Mouse (Mus musculus): ENCODE data around the gene Zfp148.

DNA sequence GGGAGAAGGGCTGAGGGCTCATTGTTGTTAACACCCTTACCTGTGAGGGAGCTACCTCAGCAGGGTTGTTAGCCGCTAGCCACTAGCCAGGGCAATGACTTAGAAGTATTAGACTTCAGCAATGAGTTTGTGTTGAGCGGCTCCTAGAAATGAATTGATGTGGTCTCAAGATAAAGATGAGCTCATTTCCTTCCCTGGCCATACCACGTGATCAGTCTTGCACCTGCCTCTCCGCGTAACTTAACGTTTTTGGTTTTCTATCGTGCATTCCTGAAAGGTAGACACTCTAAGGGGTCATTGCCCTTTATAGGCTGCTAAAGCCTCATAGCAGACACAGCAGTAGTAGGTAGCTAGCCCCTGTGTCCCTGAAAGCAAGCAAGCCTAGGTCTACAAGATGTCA, 37.0 kb upstream of the Zfp148 start:
- TF ChIP-seq POLR2A (IDR thresholded peaks at IDR 0.05; ENCODE audit: borderline replicate concordance, control insufficient read depth, low read depth, low read length): no peak
- no peak for TF ChIP-seq CTCF (IDR thresholded peaks at IDR 0.05; ENCODE audit: control insufficient read depth, insufficient read depth, low read length)
